Mouse (Mus musculus): ENCODE results near the gene Mafg. TPM values are rescaled to one million over a fixed set of nuclear protein-coding genes. Genes with fewer than 3 reads are reported as not detected.

Gene Mafg
- total and polyA plus RNA-seq, 3 experiments, result 26.5 to 113 (median 54.0) TPM

DNA sequence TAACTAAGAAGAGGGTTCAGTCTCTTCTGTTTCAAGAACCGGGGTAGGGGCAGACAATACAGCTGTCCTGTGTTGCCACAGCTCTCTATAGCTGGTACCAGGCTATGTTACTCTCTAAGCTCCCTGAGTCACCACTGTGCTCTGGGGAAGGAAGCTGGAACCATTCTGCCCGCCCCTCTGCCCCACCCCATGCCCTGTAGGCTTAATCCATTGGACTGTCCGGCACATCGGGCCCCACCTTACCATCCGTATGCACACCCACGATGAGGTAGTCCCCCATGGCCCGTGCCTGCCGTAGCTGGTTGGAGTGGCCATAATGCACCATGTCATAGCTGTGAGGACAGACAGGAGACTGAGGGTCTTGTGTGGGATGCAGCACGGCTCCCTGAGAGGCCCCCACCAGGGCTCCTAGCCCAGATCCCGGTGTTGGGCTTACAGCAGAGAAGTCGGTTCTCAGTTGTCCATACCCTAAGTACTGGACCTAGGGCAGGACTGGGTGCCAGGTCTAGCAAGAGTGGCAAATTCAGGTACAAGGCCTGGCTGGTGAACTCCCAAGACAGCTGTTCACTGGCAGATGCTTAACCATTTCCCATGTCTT, 17.7 kb downstream of the Mafg start:
- Histone ChIP-seq H3K4me3 (ENCODE audit: control insufficient read depth in 1 of 2, insufficient read depth in 1 of 2, low read depth in 2 of 2, low read length in 2 of 2) (no peak overlapping the region), H3K9ac (ENCODE audit: control insufficient read depth, low read depth, low read length, poor library complexity, severe bottlenecking) (no peak overlapping the region), H3K4me1 (ENCODE audit: control insufficient read depth in 1 of 2, insufficient read depth in 2 of 2, low read length in 2 of 2) (peaks cover 0 to 10% of the 10 kb centered on the region in 2 experiments; a peak in 3 of 4 replicates), H3K79me2 (ENCODE audit: control insufficient read depth, insufficient read depth, low read length, poor library complexity) (peaks cover 23% of the 10 kb centered on the region), H3K9me3 (replicated peaks; ENCODE audit: insufficient read depth, low read length) (no peaks in the 10 kb centered on the region), H3K27ac (ENCODE audit: control insufficient read depth, low read depth, low read length) (no peak overlapping the region), H3K36me3 (ENCODE audit: control insufficient read depth in 1 of 2, insufficient read depth in 2 of 2, low read length in 2 of 2) (peaks cover 4 to 8% of the 10 kb centered on the region in 2 experiments), H3K27me3 (ENCODE audit: control insufficient read depth in 1 of 2, insufficient read depth in 2 of 2, low read length in 2 of 2) (no peaks in the 10 kb centered on the region)
- TF ChIP-seq ZKSCAN1 (IDR thresholded peaks at IDR 0.05; ENCODE audit: low read depth, low read length) (no peak), CHD2 (IDR thresholded peaks at IDR 0.05; ENCODE audit: low read length) (no peak), POLR2AphosphoS2 (IDR thresholded peaks at IDR 0.05; ENCODE audit: low read length) (no peak), TBP (IDR thresholded peaks at IDR 0.05; ENCODE audit: low read depth, low read length) (no peak), BHLHE40 (IDR thresholded peaks at IDR 0.05; ENCODE audit: borderline replicate concordance, low read depth, low read length) (no peak), NRF1 (IDR thresholded peaks at IDR 0.05; ENCODE audit: insufficient read depth, low read depth, low read length, poor library complexity, severe bottlenecking) (no peak), MXI1 (IDR thresholded peaks at IDR 0.05; ENCODE audit: low read depth, low read length) (no peak), SIN3A (IDR thresholded peaks at IDR 0.05; ENCODE audit: low read length) (no peak), MYC (IDR thresholded peaks at IDR 0.05; ENCODE audit: low read depth, low read length) (no peak), MYB (IDR thresholded peaks at IDR 0.05; ENCODE audit: low read depth, low read length) (no peak), USF2 (IDR thresholded peaks at IDR 0.05; ENCODE audit: borderline replicate concordance in 1 of 2, insufficient read depth in 1 of 2, low read depth in 1 of 2, low read length in 2 of 2) (no peak), TAL1 (IDR thresholded peaks at IDR 0.05; ENCODE audit: low read length) (no peak), RCOR1 (IDR thresholded peaks at IDR 0.05; ENCODE audit: low read depth, low read length) (no peak), RAD21 (IDR thresholded peaks at IDR 0.05; ENCODE audit: low read depth, low read length) (no peak), ETS1 (IDR thresholded peaks at IDR 0.05; ENCODE audit: low read depth, low read length) (no peak)
- no peak for DNase-seq (ENCODE audit: low read depth, low spot score)

DNA sequence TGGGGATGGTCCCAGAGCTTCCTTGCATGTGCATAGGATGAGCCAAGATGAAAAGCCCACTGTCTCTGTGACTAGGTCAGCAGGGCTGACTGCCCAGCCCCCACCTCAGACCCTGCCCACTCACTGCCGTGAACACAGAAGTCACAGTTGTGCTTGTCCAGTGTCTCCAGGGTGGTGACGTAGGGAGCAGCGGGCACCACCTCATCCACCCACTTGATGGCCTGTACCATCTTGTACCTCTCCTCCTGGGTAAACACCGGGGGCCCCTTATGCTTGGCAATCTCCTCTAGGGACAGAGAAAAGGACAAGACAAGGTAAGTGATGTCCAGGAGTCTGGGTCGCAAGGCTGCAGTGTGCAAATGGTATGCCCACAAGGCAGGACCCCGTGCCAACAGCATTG, 18.2 kb downstream of the Mafg start:
- no peaks in the 10 kb centered on the region for H3K9me3 ChIP-seq (replicated peaks; ENCODE audit: insufficient read depth, low read length)
- peaks cover 23% of the 10 kb centered on the region for H3K79me2 ChIP-seq (ENCODE audit: control insufficient read depth, insufficient read depth, low read length, poor library complexity)
- peaks cover 4 to 8% of the 10 kb centered on the region in 2 experiments for H3K36me3 ChIP-seq (ENCODE audit: control insufficient read depth in 1 of 2, insufficient read depth in 2 of 2, low read length in 2 of 2)
- H3K27ac ChIP-seq (ENCODE audit: control insufficient read depth, low read depth, low read length), result no peak overlapping the region
- H3K4me1 ChIP-seq (ENCODE audit: control insufficient read depth in 1 of 2, insufficient read depth in 2 of 2, low read length in 2 of 2), result peaks cover 0 to 10% of the 10 kb centered on the region in 2 experiments; a peak in 3 of 4 replicates
- no peaks in the 10 kb centered on the region for H3K27me3 ChIP-seq (ENCODE audit: control insufficient read depth in 1 of 2, insufficient read depth in 2 of 2, low read length in 2 of 2)
- no peak overlapping the region for H3K9ac ChIP-seq (ENCODE audit: control insufficient read depth, low read depth, low read length, poor library complexity, severe bottlenecking)
- H3K4me3 ChIP-seq (ENCODE audit: control insufficient read depth in 1 of 2, insufficient read depth in 1 of 2, low read depth in 2 of 2, low read length in 2 of 2), result no peak overlapping the region
- DNase-seq (ENCODE audit: low read depth, low spot score), result no peak
- TF ChIP-seq E2F4 (IDR thresholded peaks at IDR 0.05; ENCODE audit: borderline replicate concordance, low read depth, low read length) (no peak), CTCF (IDR thresholded peaks at IDR 0.05 in 2 of 3, conservative IDR thresholded peaks at IDR 0.05 in 1 of 3; ENCODE audit: control insufficient read depth in 1 of 3, insufficient read depth in 1 of 3, low read depth in 2 of 3, low read length in 3 of 3, poor library complexity in 1 of 3, severe bottlenecking in 1 of 3) (no peak), HCFC1 (IDR thresholded peaks at IDR 0.05; ENCODE audit: low read depth, low read length) (no peak), GATA1 (IDR thresholded peaks at IDR 0.05; ENCODE audit: low read depth, low read length) (no peak), POLR2AphosphoS5 (IDR thresholded peaks at IDR 0.05; ENCODE audit: borderline replicate concordance, low read depth, low read length) (no peak), NRF1 (IDR thresholded peaks at IDR 0.05; ENCODE audit: insufficient read depth, low read depth, low read length, poor library complexity, severe bottlenecking) (no peak), MAZ (IDR thresholded peaks at IDR 0.05; ENCODE audit: low read depth, low read length) (no peak), TBP (IDR thresholded peaks at IDR 0.05; ENCODE audit: low read depth, low read length) (no peak), MAX (IDR thresholded peaks at IDR 0.05; ENCODE audit: low read length) (no peak), MYB (IDR thresholded peaks at IDR 0.05; ENCODE audit: low read depth, low read length) (no peak), ZKSCAN1 (IDR thresholded peaks at IDR 0.05; ENCODE audit: low read depth, low read length) (no peak), MAFK (IDR thresholded peaks at IDR 0.05; ENCODE audit: borderline replicate concordance, low read depth, low read length) (no peak), GABPA (IDR thresholded peaks at IDR 0.05; ENCODE audit: low read depth, low read length) (no peak), MXI1 (IDR thresholded peaks at IDR 0.05; ENCODE audit: low read depth, low read length) (no peak), MEF2A (IDR thresholded peaks at IDR 0.05; ENCODE audit: extremely low read depth, insufficient replicate concordance, low read depth, low read length, poor library complexity, severe bottlenecking) (no peak), POLR2A (IDR thresholded peaks at IDR 0.05; ENCODE audit: control insufficient read depth in 1 of 2, insufficient read depth in 1 of 2, low read depth in 1 of 2, low read length in 2 of 2, poor library complexity in 1 of 2) (no peak), USF1 (IDR thresholded peaks at IDR 0.05; ENCODE audit: low read depth, low read length) (no peak), EP300 (IDR thresholded peaks at IDR 0.05; ENCODE audit: low read depth in 1 of 2, low read length in 2 of 2) (no peak), UBTF (IDR thresholded peaks at IDR 0.05; ENCODE audit: borderline replicate concordance, insufficient read depth, low read depth, low read length) (no peak), ZNF384 (IDR thresholded peaks at IDR 0.05; ENCODE audit: low read depth, low read length) (no peak)
